Mouse (Mus musculus) large intestine, adult 2 months (tissue): ENCODE results near the gene Col23a1. TPM values are rescaled to one million over a fixed set of nuclear protein-coding genes. Genes with fewer than 3 reads are reported as not detected.
"Not testable (repeated sequence)": the region's sequence is repeated elsewhere in the genome, so short reads cannot be mapped to it uniquely, and the experiment has no call there.

Source experiments
- DNase-seq: peaks from one replicate; pipeline ENCODE4 v3.0.0-alpha.2; 2012; ENCODE audit warnings: low read depth, low spot score
- WGBS: fragments of 180-500 bp; shearing (Covaris S2); methylation state at CpG from one replicate; pipeline ENCODE4 v1.1.7; 2018; 5-methylcytosine and 5-hydroxymethylcytosine counted together
- polyA plus RNA-seq: library from polyadenylated mRNA; depleted of rRNA; stranded (reverse); fragments of >200 nt; gene quantifications from 2 replicates; pipeline ENCODE4 v1.2.3, GENCODE M21; 2012; rRNA removed

Gene Col23a1
- polyA plus RNA-seq, 1 experiment: 3.3 TPM

DNA sequence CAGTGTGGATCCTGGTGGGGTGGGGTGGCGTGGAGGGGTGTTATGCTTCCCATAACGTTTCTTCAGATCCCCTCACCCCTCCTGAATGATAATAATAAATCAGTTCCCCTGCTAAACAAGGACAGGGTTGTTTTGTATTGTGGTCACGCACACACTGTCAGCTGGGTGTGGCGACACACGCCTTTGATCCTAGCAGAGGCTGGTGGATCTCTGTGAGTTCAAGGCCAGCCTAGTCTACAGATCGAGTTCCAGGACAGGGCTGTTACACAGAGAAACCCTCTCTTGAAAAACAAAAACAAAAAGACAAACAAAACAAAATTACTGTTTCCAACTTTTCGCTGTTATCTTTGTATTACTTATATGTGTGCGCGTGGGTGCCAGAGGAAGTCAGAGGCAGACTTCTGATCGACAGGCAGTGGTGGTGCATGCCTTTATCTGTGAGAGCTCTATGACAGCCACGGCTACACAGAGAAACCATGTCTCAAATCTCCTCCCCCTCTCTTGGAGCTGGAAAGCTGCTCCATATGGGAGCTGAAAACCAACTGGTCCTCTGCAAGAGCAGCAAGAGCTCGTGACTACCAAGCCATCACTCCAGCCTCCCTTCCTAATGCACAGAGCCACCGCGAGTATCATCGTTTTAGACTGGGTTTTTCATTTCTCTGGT, 340.1 kb downstream of the Col23a1 start:
- no peak for DNase-seq
- WGBS: 76% methylated on average over 15 of the region's 15 CpGs

DNA sequence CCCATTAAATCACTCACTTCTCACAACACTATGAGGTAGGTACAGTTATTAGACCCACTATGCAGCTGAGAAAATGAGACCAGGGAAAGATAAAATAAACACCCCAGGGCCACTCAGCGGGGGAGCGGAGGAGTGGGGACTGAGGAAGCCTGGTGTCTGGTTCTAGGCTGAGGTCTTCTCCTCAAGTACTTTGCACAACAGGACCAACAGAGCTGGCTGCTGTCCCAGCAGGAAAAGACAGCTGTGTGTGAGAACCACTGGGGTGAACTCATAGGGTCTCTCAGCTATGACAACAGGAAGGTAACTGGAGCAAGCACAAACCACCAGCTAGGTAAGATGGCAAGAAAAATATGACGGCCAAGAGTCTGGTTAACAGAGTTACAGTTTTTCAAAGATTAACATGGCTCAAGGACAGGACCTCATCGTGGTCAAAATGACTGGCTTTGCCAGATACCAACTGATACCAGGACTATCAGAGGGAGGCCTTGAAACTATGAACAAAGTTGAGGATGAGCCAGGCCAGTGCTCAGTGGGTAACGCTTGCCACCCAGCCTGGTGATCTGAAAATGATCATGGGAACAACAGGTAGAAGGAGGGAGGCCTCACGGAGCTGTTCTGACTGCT, 342.5 kb downstream of the Col23a1 start:
- DNase-seq: no peak
- WGBS: 77% methylated on average over 6 of the region's 6 CpGs

DNA sequence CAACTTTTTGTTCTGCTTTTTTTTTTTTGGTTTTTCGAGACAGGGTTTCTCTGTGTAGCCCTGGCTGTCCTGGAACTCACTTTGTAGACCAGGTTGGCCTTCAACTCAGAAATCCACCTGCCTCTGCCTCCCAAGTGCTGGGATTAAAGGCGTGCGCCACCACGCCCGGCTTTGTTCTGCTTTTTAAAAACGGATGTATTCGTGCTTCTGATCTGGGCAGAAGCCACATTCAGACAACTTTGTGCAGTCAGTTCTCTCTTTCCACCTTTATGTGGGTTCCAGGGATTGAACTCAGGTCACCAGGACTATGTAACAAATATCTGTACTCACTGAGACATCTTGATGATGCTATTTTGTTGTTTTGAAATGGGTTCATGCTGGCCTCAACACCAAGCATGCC, 343.5 kb downstream of the Col23a1 start:
- DNase-seq: not testable (repeated sequence)
- 83% methylated on average over 7 of the region's 7 CpGs for WGBS

Other genes starting within 250 kb of the Col23a1 start
- gene Olfr1375, start 241.8 kb upstream of the Col23a1 start, polyA plus RNA-seq: not detected in 2 replicates
- gene Zfp354a, start 230.7 kb upstream of the Col23a1 start, polyA plus RNA-seq: 0.61 and 1.3 TPM in 2 replicates
- gene Gm12569, start 69.4 kb upstream of the Col23a1 start, polyA plus RNA-seq: not detected in 2 replicates
- gene Clk4, start 28.2 kb upstream of the Col23a1 start, polyA plus RNA-seq: 21.8 and 31.9 TPM in 2 replicates
- 0.27 and 0.35 TPM in 2 replicates for gene BC049762, start 26.9 kb upstream of the Col23a1 start, polyA plus RNA-seq